Mouse (Mus musculus) limb, embryonic 14.5 days (tissue): Measurements from ENCODE around the gene Tk2. TPM values are rescaled to one million over a fixed set of nuclear protein-coding genes. Genes with fewer than 3 reads are reported as not detected.
"Not testable (repeated sequence)": the region's sequence is repeated elsewhere in the genome, so short reads cannot be mapped to it uniquely, and the experiment has no call there.

Experiments used
- ATAC-seq: fragments of 200-750 bp; cut with Nextera tagmentation; 2 replicates; pipeline ENCODE4 v1.8.0; 2017; ENCODE audit warnings: low read depth, moderate number of reproducible peaks, moderate TSS enrichment; ENCODE audit not compliant: low FRiP score
- DNase-seq: peaks from one replicate; pipeline ENCODE4 v3.0.0-alpha.2; 2015; ENCODE audit warnings: low spot score
- H3K27ac ChIP-seq: fragments of 300-500 bp; sonication (generic); replicated peaks from 2 replicates; pipeline ENCODE4 v1.5.1; 2014; ENCODE audit warnings: low read depth, mild to moderate bottlenecking, low read length, moderate library complexity, mixed read lengths
- H3K27me3 ChIP-seq: fragments of 300-500 bp; sonication (generic); 2 replicates; pipeline ENCODE4 v1.6.1; 2014; ENCODE audit warnings: low read length, mixed read lengths; ENCODE audit not compliant: control insufficient read depth, insufficient read depth
- H3K36me3 ChIP-seq: fragments of 300-500 bp; sonication (generic); 2 replicates; pipeline ENCODE4 v1.6.1; 2014; ENCODE audit warnings: mild to moderate bottlenecking, low read length, moderate library complexity, mixed read lengths; ENCODE audit not compliant: control insufficient read depth, insufficient read depth
- H3K4me1 ChIP-seq: fragments of 300-500 bp; sonication (generic); 2 replicates; pipeline ENCODE4 v1.6.1; 2014; ENCODE audit warnings: antibody characterized with exemption, low read length, mixed read lengths; ENCODE audit not compliant: control insufficient read depth, insufficient read depth
- H3K4me2 ChIP-seq: fragments of 300-500 bp; sonication (generic); replicated peaks from 2 replicates; pipeline ENCODE4 v1.6.1; 2014; ENCODE audit warnings: low read depth, mild to moderate bottlenecking, low read length, moderate library complexity; ENCODE audit not compliant: severe bottlenecking
- H3K4me3 ChIP-seq: fragments of 300-500 bp; sonication (generic); replicated peaks from 2 replicates; pipeline ENCODE4 v1.5.1; 2014; ENCODE audit warnings: low read length
- H3K9ac ChIP-seq: fragments of 300-500 bp; sonication (generic); 2 replicates; pipeline ENCODE4 v1.6.1; 2014; ENCODE audit warnings: mild to moderate bottlenecking, low read depth, low read length, moderate library complexity; ENCODE audit not compliant: severe bottlenecking
- H3K9me3 ChIP-seq: fragments of 300-500 bp; sonication (generic); 2 replicates; pipeline ENCODE4 v1.6.1; 2016; ENCODE audit warnings: low read length; ENCODE audit not compliant: control insufficient read depth
- POLR2A ChIP-seq: fragments of 200-500 bp; IDR thresholded peaks from 2 replicates; pipeline ENCODE4 v1.8.0; 2012; ENCODE audit warnings: inconsistent platforms, mild to moderate bottlenecking, moderate library complexity, borderline replicate concordance; ENCODE audit not compliant: insufficient read depth, insufficient read length; ENCODE audit errors: extremely low read depth
- WGBS: fragments of 180-500 bp; shearing (Covaris S2); extraction: QIAGEN DNeasy Blood & Tissue Kit; methylation state at CpG from one replicate; pipeline ENCODE4 v1.1.7; 2014; 5-methylcytosine and 5-hydroxymethylcytosine counted together
- polyA plus RNA-seq, 2 experiments: library from polyadenylated mRNA; depleted of rRNA in 1 of 2; stranded (reverse) in 1 of 2; unstranded in 1 of 2; fragments of >200 nt; fragmentation: Nextera tagmentation in 1 of 2; extraction: Ambion mirVana in 1 of 2; gene quantifications; 2 replicates each; pipeline versions ENCODE4 v1.2.1 to v1.2.3; 2012 to 2014

The Tk2 gene
- polyA plus RNA-seq (2012; rRNA removed) (18.5 and 20.4 TPM in 2 replicates), polyA plus RNA-seq (2014; fragmentation: Nextera tagmentation; extraction: Ambion mirVana) (19.2 and 20.2 TPM in 2 replicates)

GRCm38 (mm10) chr8:104248276-104248675 lies at the start of gene Tk2:
Tk2 (minus strand) TSS chr8:104248558.
- no peak within 1 kb of the TSS; the same call in 1 of the 2 replicates for H3K27ac ChIP-seq
- peak within 1 kb of the TSS; percentile 83 for H3K4me2 ChIP-seq
- no peaks in the 10 kb centered on the region for H3K9me3 ChIP-seq
- DNase-seq, result peak; percentile 78
- H3K9ac ChIP-seq, result peak within 1 kb of the TSS; percentile 74
- peaks cover 12% of the 10 kb centered on the region; the same call in 1 of the 2 replicates for H3K36me3 ChIP-seq
- ATAC-seq, result peak; percentile 87
- no peaks in the 10 kb centered on the region for H3K27me3 ChIP-seq
- TF ChIP-seq POLR2A, result no peak
- peak within 1 kb of the TSS; percentile 80 for H3K4me3 ChIP-seq
- WGBS, result 1% methylated on average over 28 of the region's 28 CpGs
- peaks cover 10% of the 10 kb centered on the region for H3K4me1 ChIP-seq

GRCm38 (mm10) chr8:104294396-104294795 lies 46.0 kb upstream of the Tk2 start:
- Histone ChIP-seq H3K27ac (no peak overlapping the region), H3K9ac (no peak overlapping the region), H3K4me3 (no peak overlapping the region), H3K4me2 (no peak overlapping the region), H3K27me3 (no peaks in the 10 kb centered on the region), H3K36me3 (no peaks in the 10 kb centered on the region), H3K9me3 (no peaks in the 10 kb centered on the region), H3K4me1 (no peaks in the 10 kb centered on the region)
- WGBS, result 87% methylated on average over 1 of the region's 1 CpGs
- no peak for TF ChIP-seq POLR2A
- no peak for DNase-seq
- no peak for ATAC-seq

GRCm38 (mm10) chr8:104293081-104293480 lies 44.7 kb upstream of the Tk2 start, which contains the start of gene Cmtm2a:
Cmtm2a (minus strand) TSS chr8:104293181.
- H3K36me3 ChIP-seq, H3K4me2 ChIP-seq: not testable (repeated sequence)
- WGBS, result 78% methylated on average over 9 of the region's 12 CpGs

GRCm38 (mm10) chr8:104268937-104269440 lies 20.6 kb upstream of the Tk2 start:
- Histone ChIP-seq H3K27ac (no peak overlapping the region), H3K4me2 (no peak overlapping the region), H3K9me3 (no peaks in the 10 kb centered on the region), H3K27me3 (no peaks in the 10 kb centered on the region), H3K36me3 (peaks cover 6% of the 10 kb centered on the region), H3K9ac (no peak overlapping the region), H3K4me3 (no peak overlapping the region), H3K4me1 (no peaks in the 10 kb centered on the region)
- no peak for TF ChIP-seq POLR2A
- 87% methylated on average over 6 of the region's 6 CpGs for WGBS
- ATAC-seq (no peak), DNase-seq (no peak)

More at GRCm38 (mm10) chr8:104293081-104293480, 44.7 kb upstream of the Tk2 start, which contains the start of gene Cmtm2a:
- not testable (repeated sequence) for H3K4me3 ChIP-seq, H3K27ac ChIP-seq, H3K9ac ChIP-seq, H3K9me3 ChIP-seq, H3K4me1 ChIP-seq, DNase-seq, ATAC-seq, H3K27me3 ChIP-seq

GRCm38 (mm10) chr8:104268368-104268767 lies 20.0 kb upstream of the Tk2 start:
- Histone ChIP-seq H3K4me3 (no peak overlapping the region), H3K27me3 (no peaks in the 10 kb centered on the region), H3K36me3 (peaks cover 12% of the 10 kb centered on the region), H3K4me1 (no peaks in the 10 kb centered on the region), H3K9me3 (no peaks in the 10 kb centered on the region), H3K27ac (no peak overlapping the region), H3K9ac (no peak overlapping the region), H3K4me2 (no peak overlapping the region)
- TF ChIP-seq POLR2A, result no peak
- no peak for DNase-seq
- no peak for ATAC-seq

GRCm38 (mm10) chr8:104264271-104264935 lies 16.0 kb upstream of the Tk2 start:
- not testable (repeated sequence) for H3K4me2 ChIP-seq, H3K4me1 ChIP-seq, ATAC-seq, H3K4me3 ChIP-seq, H3K27ac ChIP-seq, DNase-seq, H3K9me3 ChIP-seq, H3K9ac ChIP-seq, H3K27me3 ChIP-seq
- WGBS, result 95% methylated on average over 22 of the region's 22 CpGs
- peaks cover 22% of the 10 kb centered on the region for H3K36me3 ChIP-seq

GRCm38 (mm10) chr8:104261802-104262201 lies 13.4 kb upstream of the Tk2 start:
- DNase-seq, H3K9ac ChIP-seq, H3K27me3 ChIP-seq, H3K4me2 ChIP-seq, H3K27ac ChIP-seq, ATAC-seq, H3K4me3 ChIP-seq, H3K9me3 ChIP-seq, H3K4me1 ChIP-seq: not testable (repeated sequence)
- peaks cover 39% of the 10 kb centered on the region for H3K36me3 ChIP-seq
- 96% methylated on average over 5 of the region's 5 CpGs for WGBS
